Mouse (Mus musculus): ENCODE measurements around the gene Hnrnpm. TPM values are rescaled to one million over a fixed set of nuclear protein-coding genes. Genes with fewer than 3 reads are reported as not detected.

Gene Hnrnpm
- total RNA-seq, 1 experiment from 2014 or later, result 304 TPM

- no peak for ATAC-seq (replicated peaks; ENCODE audit: insufficient number of reproducible peaks, low FRiP score, low TSS enrichment, poor library complexity, severe bottlenecking)
Observed at GRCm38 (mm10) chr17:33678771-33679170, 7.9 kb downstream of the Hnrnpm start.

- no peak for ATAC-seq (replicated peaks; ENCODE audit: insufficient number of reproducible peaks, low FRiP score, low TSS enrichment, poor library complexity, severe bottlenecking)
Observed at GRCm38 (mm10) chr17:33676086-33676485, 10.6 kb downstream of the Hnrnpm start.

GRCm38 (mm10) chr17:33675452-33675851 lies 11.2 kb downstream of the Hnrnpm start:
- no peak for ATAC-seq (replicated peaks; ENCODE audit: insufficient number of reproducible peaks, low FRiP score, low TSS enrichment, poor library complexity, severe bottlenecking)

GRCm38 (mm10) chr17:33673837-33674236 lies 12.8 kb downstream of the Hnrnpm start:
- no peak for ATAC-seq (replicated peaks; ENCODE audit: insufficient number of reproducible peaks, low FRiP score, low TSS enrichment, poor library complexity, severe bottlenecking)

- no peak for ATAC-seq (replicated peaks; ENCODE audit: insufficient number of reproducible peaks, low FRiP score, low TSS enrichment, poor library complexity, severe bottlenecking)
Observed at GRCm38 (mm10) chr17:33669681-33670080, 17.0 kb downstream of the Hnrnpm start.

GRCm38 (mm10) chr17:33666813-33667212 lies 19.8 kb downstream of the Hnrnpm start:
- ATAC-seq (replicated peaks; ENCODE audit: insufficient number of reproducible peaks, low FRiP score, low TSS enrichment, poor library complexity, severe bottlenecking), result no peak

GRCm38 (mm10) chr17:33649781-33650475 lies 36.7 kb downstream of the Hnrnpm start:
- ATAC-seq (replicated peaks; ENCODE audit: insufficient number of reproducible peaks, low FRiP score, low TSS enrichment, poor library complexity, severe bottlenecking), result no peak

GRCm38 (mm10) chr17:33645073-33645472 lies 41.6 kb downstream of the Hnrnpm start:
- no peak for ATAC-seq (replicated peaks; ENCODE audit: insufficient number of reproducible peaks, low FRiP score, low TSS enrichment, poor library complexity, severe bottlenecking)

- no peak for ATAC-seq (replicated peaks; ENCODE audit: insufficient number of reproducible peaks, low FRiP score, low TSS enrichment, poor library complexity, severe bottlenecking)
Observed at GRCm38 (mm10) chr17:33644068-33644467, 42.6 kb downstream of the Hnrnpm start.

- ATAC-seq (replicated peaks; ENCODE audit: insufficient number of reproducible peaks, low FRiP score, low TSS enrichment, poor library complexity, severe bottlenecking), result peak; percentile 52
Observed at GRCm38 (mm10) chr17:33639743-33640142, 46.9 kb downstream of the Hnrnpm start.

- peak; percentile 72 for ATAC-seq (replicated peaks; ENCODE audit: insufficient number of reproducible peaks, low FRiP score, low TSS enrichment, poor library complexity, severe bottlenecking)
Observed at GRCm38 (mm10) chr17:33637516-33638276, 49.0 kb downstream of the Hnrnpm start, which contains the start of gene Pram1. Pram1 (plus strand) TSS chr17:33638056.

GRCm38 (mm10) chr17:33637038-33637437 lies 49.6 kb downstream of the Hnrnpm start:
- ATAC-seq (replicated peaks; ENCODE audit: insufficient number of reproducible peaks, low FRiP score, low TSS enrichment, poor library complexity, severe bottlenecking), result no peak

GRCm38 (mm10) chr17:33631796-33632195 lies 54.9 kb downstream of the Hnrnpm start:
- ATAC-seq (replicated peaks; ENCODE audit: insufficient number of reproducible peaks, low FRiP score, low TSS enrichment, poor library complexity, severe bottlenecking), result no peak

GRCm38 (mm10) chr17:33631236-33631635 lies 55.4 kb downstream of the Hnrnpm start:
- no peak for ATAC-seq (replicated peaks; ENCODE audit: insufficient number of reproducible peaks, low FRiP score, low TSS enrichment, poor library complexity, severe bottlenecking)

GRCm38 (mm10) chr17:33630171-33630895 lies 56.3 kb downstream of the Hnrnpm start:
- ATAC-seq (replicated peaks; ENCODE audit: insufficient number of reproducible peaks, low FRiP score, low TSS enrichment, poor library complexity, severe bottlenecking), result no peak

- no peak for ATAC-seq (replicated peaks; ENCODE audit: insufficient number of reproducible peaks, low FRiP score, low TSS enrichment, poor library complexity, severe bottlenecking)
Observed at GRCm38 (mm10) chr17:33629487-33630125, 57.1 kb downstream of the Hnrnpm start.

- peak; percentile 93 for ATAC-seq (replicated peaks; ENCODE audit: insufficient number of reproducible peaks, low FRiP score, low TSS enrichment, poor library complexity, severe bottlenecking)
Observed at GRCm38 (mm10) chr17:33628621-33629486, 57.8 kb downstream of the Hnrnpm start, which contains the start of gene Zfp414. Zfp414 (plus strand) TSS chr17:33629090.

GRCm38 (mm10) chr17:33627281-33627680 lies 59.4 kb downstream of the Hnrnpm start:
- ATAC-seq (replicated peaks; ENCODE audit: insufficient number of reproducible peaks, low FRiP score, low TSS enrichment, poor library complexity, severe bottlenecking), result no peak
